22 mouse cellular contexts compared by ENCODE assay signal in genomic region chr2:45058183-45058582, GRCm38 (mm10). TPM values are rescaled to one million over a fixed set of nuclear protein-coding genes. Genes with fewer than 3 reads are reported as not detected.
DNase-seq lines count a peak whose midpoint lies in the region; ATAC-seq and TF ChIP-seq lines count a peak whose summit lies in the region.
"Had no signal": no experiment of that assay in that cellular context is flagged by ENCODE, and none has a peak within 500 bp of the region (broad histone marks: within the 10 kb centered on the region; RNA-seq: fewer than 3 reads in every experiment).

No protein-coding gene starts in this region.

- 67% methylated on average over 9 of the region's 9 CpGs for WGBS in forebrain, postnatal 0 days
- WGBS in forebrain, embryonic 11.5 days = 86% methylated on average over 9 of the region's 9 CpGs
- WGBS in liver, postnatal 0 days (ENCODE audit: insufficient replicate concordance) = 70% methylated on average over 9 of the region's 9 CpGs
- 33% methylated on average over 9 of the region's 9 CpGs for WGBS in liver, embryonic 13.5 days (ENCODE audit: insufficient replicate concordance)

- H3K9ac ChIP-seq in forebrain, postnatal 0 days = no peak overlapping the region; the same call in 1 of the 2 replicates
- no peak overlapping the region for H3K9ac ChIP-seq in forebrain, embryonic 11.5 days (ENCODE audit: low read length)
- no peak overlapping the region for H3K9ac ChIP-seq in liver, postnatal 0 days (replicated peaks)
- H3K9ac ChIP-seq in liver, embryonic 13.5 days = peak overlapping the region; percentile 46
- H3K9ac ChIP-seq: embryonic facial prominence, embryonic 15.5 days; hindbrain, embryonic 13.5 days had no signal

- no peak for TF ChIP-seq CTCF in forebrain, postnatal 0 days (IDR thresholded peaks at IDR 0.05; ENCODE audit: low read depth)
- TF ChIP-seq CTCF in liver, postnatal 0 days (IDR thresholded peaks at IDR 0.05; ENCODE audit: low read depth) = no peak

- no peak for ATAC-seq in forebrain, postnatal 0 days
- no peak for ATAC-seq in forebrain, embryonic 11.5 days (replicated peaks; ENCODE audit: low FRiP score)
- ATAC-seq in liver, postnatal 0 days = no peak
- ATAC-seq in liver, embryonic 13.5 days (ENCODE audit: low read depth) = peak; percentile 64
- ATAC-seq: activated CD4-positive, CD25-positive, alpha-beta regulatory T cell, adult 4 months; inflammation-experienced regulatory T-cells, adult 6 months; lung, postnatal 0 days had no signal

- H3K27me3 ChIP-seq in forebrain, postnatal 0 days (ENCODE audit: insufficient read depth, low read length) = no peaks in the 10 kb centered on the region
- H3K27me3 ChIP-seq in forebrain, embryonic 11.5 days (ENCODE audit: control insufficient read depth, insufficient read depth, low read length) = no peaks in the 10 kb centered on the region
- no peaks in the 10 kb centered on the region for H3K27me3 ChIP-seq in liver, postnatal 0 days (ENCODE audit: insufficient read depth, low read length)
- H3K27me3 ChIP-seq in liver, embryonic 13.5 days = no peaks in the 10 kb centered on the region
- H3K27me3 ChIP-seq: embryonic facial prominence, embryonic 15.5 days; forebrain, embryonic 13.5 days; hindbrain, embryonic 13.5 days had no signal

- no peak for DNase-seq in forebrain, postnatal 0 days
- DNase-seq in forebrain, embryonic 11.5 days (ENCODE audit: low spot score) = no peak
- peak; percentile 71 for DNase-seq in liver
- no peak for DNase-seq in liver, postnatal 0 days
- DNase-seq in liver, embryonic 13.5 days = no peak
- DNase-seq in kidney, postnatal 25 days = no peak
- no peak for DNase-seq in cerebellum, adult 9-10 months
- no peak for DNase-seq in cerebellum, adult 11-12 months
- DNase-seq: adrenal gland, postnatal 14 days; cerebellum, postnatal 25 days; gastrocnemius, postnatal 10 days; heart, adult 18-20 months; kidney, adult 2 months; kidney, postnatal 36 days; right cerebral cortex, adult 18-20 months had no signal

- H3K4me3 ChIP-seq in forebrain, postnatal 0 days (ENCODE audit: low read depth, low read length) = no peak overlapping the region
- no peak overlapping the region for H3K4me3 ChIP-seq in forebrain, embryonic 11.5 days (ENCODE audit: low read depth, low read length)
- H3K4me3 ChIP-seq in liver, postnatal 0 days (ENCODE audit: low read depth, low read length) = no peak overlapping the region
- H3K4me3 ChIP-seq in liver, embryonic 13.5 days (replicated peaks) = no peak overlapping the region
- H3K4me3 ChIP-seq: embryonic facial prominence, embryonic 15.5 days; forebrain, embryonic 13.5 days; hindbrain, embryonic 13.5 days had no signal

- no peaks in the 10 kb centered on the region for H3K36me3 ChIP-seq in forebrain, postnatal 0 days (ENCODE audit: insufficient read depth)
- H3K36me3 ChIP-seq in forebrain, embryonic 11.5 days (ENCODE audit: control insufficient read depth, insufficient read depth, low read length) = no peaks in the 10 kb centered on the region
- H3K36me3 ChIP-seq in liver, postnatal 0 days (replicated peaks; ENCODE audit: insufficient read depth, low read length) = no peaks in the 10 kb centered on the region; the same call in none of the 2 replicates
- H3K36me3 ChIP-seq in liver, embryonic 13.5 days = no peaks in the 10 kb centered on the region; the same call in 1 of the 2 replicates
- H3K36me3 ChIP-seq: embryonic facial prominence, embryonic 15.5 days; hindbrain, embryonic 13.5 days had no signal

- no peaks in the 10 kb centered on the region for H3K9me3 ChIP-seq in forebrain, postnatal 0 days (ENCODE audit: low read length)
- no peaks in the 10 kb centered on the region for H3K9me3 ChIP-seq in forebrain, embryonic 11.5 days (ENCODE audit: control insufficient read depth, low read length)
- H3K9me3 ChIP-seq in liver, postnatal 0 days (ENCODE audit: low read length) = no peaks in the 10 kb centered on the region
- H3K9me3 ChIP-seq in liver, embryonic 13.5 days (replicated peaks) = no peaks in the 10 kb centered on the region
- H3K9me3 ChIP-seq: embryonic facial prominence, embryonic 15.5 days; forebrain, embryonic 13.5 days; hindbrain, embryonic 13.5 days had no signal

- peak overlapping the region; percentile 60; the same call in 1 of the 2 replicates for H3K27ac ChIP-seq in forebrain, postnatal 0 days (ENCODE audit: low read depth, low read length)
- no peak overlapping the region for H3K27ac ChIP-seq in forebrain, embryonic 11.5 days (ENCODE audit: low read depth, low read length)
- H3K27ac ChIP-seq in liver, postnatal 0 days (ENCODE audit: low read depth) = no peak overlapping the region; the same call in 1 of the 2 replicates
- peak overlapping the region; percentile 95 for H3K27ac ChIP-seq in liver, embryonic 13.5 days
- H3K27ac ChIP-seq: embryonic facial prominence, embryonic 15.5 days; forebrain, embryonic 13.5 days; hindbrain, embryonic 13.5 days; stomach, postnatal 0 days had no signal

- no peak overlapping the region for H3K4me2 ChIP-seq in forebrain, postnatal 0 days (ENCODE audit: low read depth)
- H3K4me2 ChIP-seq in forebrain, embryonic 11.5 days (ENCODE audit: low read depth, low read length, severe bottlenecking) = no peak overlapping the region
- H3K4me2 ChIP-seq in liver, postnatal 0 days (ENCODE audit: low read depth, low read length) = no peak overlapping the region
- H3K4me2 ChIP-seq in liver, embryonic 13.5 days = peak overlapping the region; percentile 38
- H3K4me2 ChIP-seq: embryonic facial prominence, embryonic 15.5 days; hindbrain, embryonic 13.5 days had no signal

- H3K4me1 ChIP-seq in forebrain, postnatal 0 days (ENCODE audit: insufficient read depth) = peaks cover 18% of the 10 kb centered on the region
- peaks cover 6% of the 10 kb centered on the region; the same call in 1 of the 2 replicates for H3K4me1 ChIP-seq in forebrain, embryonic 11.5 days (replicated peaks; ENCODE audit: control insufficient read depth, insufficient read depth, low read length)
- peaks cover 32% of the 10 kb centered on the region for H3K4me1 ChIP-seq in liver, postnatal 0 days (ENCODE audit: insufficient read depth)
- H3K4me1 ChIP-seq in liver, embryonic 13.5 days (replicated peaks) = peaks cover 90% of the 10 kb centered on the region

- TF ChIP-seq EP300 in liver, postnatal 0 days (IDR thresholded peaks at IDR 0.05; ENCODE audit: low read depth) = no peak

RNA-seq across cellular contexts. Expression of gene Zeb2, which starts 59.0 kb away (rescaled TPM):
- 150 and 186 TPM in 2 replicates for total RNA-seq in forebrain, postnatal 0 days (2014; rRNA removed)
- polyA plus RNA-seq in forebrain, postnatal 0 days (2015; fragmentation: Nextera tagmentation; extraction: Ambion mirVana) = 47.7 and 50.6 TPM in 2 replicates
- polyA plus RNA-seq in forebrain, embryonic 11.5 days (2014; fragmentation: Nextera tagmentation; extraction: Ambion mirVana) = 45.6 and 50.0 TPM in 2 replicates
- polyA plus RNA-seq in liver, postnatal 0 days (2015; fragmentation: Nextera tagmentation; extraction: Ambion mirVana) = 8.1 and 8.8 TPM in 2 replicates
- polyA plus RNA-seq in liver, embryonic 13.5 days (2015; fragmentation: Nextera tagmentation; extraction: Ambion mirVana) = 10.1 and 14.1 TPM in 2 replicates

Comparison
In these comparisons a context has a peak if more than half of its experiments do, and no peak if none do; other contexts are left out.
1. H3K27ac ChIP-seq: peak in forebrain, postnatal 0 days (single experiment) and liver, embryonic 13.5 days (single experiment); none in forebrain, embryonic 11.5 days (single experiment) and liver, postnatal 0 days (single experiment).